Mouse (Mus musculus): Measurements from ENCODE around the gene Ola1. TPM values are rescaled to one million over a fixed set of nuclear protein-coding genes. Genes with fewer than 3 reads are reported as not detected.

Gene Ola1
- polyA plus RNA-seq, 1 experiment from 2014 or later, result 65.5 TPM

DNA sequence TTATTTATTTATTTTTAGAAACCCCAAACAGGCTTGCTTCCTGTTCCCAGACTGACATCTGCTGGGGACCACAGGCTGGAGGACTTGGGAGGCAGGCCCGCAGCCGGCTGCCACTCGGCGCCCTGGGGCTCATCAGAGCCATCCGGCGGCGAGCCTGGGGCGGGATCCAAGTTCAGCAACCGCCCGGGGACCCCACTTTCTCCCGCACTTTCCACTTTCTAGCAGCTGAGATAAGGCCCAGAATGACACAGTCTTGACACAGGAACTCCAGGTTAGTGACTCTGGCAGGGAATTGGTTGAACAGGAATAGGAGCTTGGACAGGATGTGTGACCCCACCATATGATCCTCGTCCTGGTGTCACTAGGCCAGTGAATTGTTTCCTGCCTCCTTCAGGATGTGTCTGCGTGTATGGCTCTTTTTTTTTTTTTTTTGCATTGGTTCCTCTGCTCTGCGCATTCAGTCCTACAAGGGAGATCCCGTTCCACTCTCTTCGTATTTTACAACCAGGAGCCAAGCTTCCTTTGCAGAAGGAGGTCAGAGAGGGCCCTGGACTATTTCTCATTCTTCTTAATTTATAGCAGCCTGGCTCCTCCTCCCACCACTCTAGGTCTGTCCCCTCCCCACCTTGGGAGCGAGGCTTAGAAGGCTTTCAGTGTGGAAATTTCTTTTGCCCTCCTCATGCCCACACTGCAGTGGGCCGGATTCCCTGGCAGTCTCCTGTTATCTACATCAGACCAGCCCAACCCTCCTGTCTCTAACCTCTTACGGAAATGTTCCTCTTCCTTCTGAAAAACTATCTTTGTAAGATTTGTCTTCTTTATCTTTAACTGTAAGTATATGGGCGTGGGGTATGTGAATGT is 152.2 kb downstream of the Ola1 start:
- no peak overlapping the region for H3K9ac ChIP-seq (ENCODE audit: low read length)
- H3K4me2 ChIP-seq (ENCODE audit: low read depth, low read length), result peak overlapping the region; percentile 3; the same call in 1 of the 2 replicates

DNA sequence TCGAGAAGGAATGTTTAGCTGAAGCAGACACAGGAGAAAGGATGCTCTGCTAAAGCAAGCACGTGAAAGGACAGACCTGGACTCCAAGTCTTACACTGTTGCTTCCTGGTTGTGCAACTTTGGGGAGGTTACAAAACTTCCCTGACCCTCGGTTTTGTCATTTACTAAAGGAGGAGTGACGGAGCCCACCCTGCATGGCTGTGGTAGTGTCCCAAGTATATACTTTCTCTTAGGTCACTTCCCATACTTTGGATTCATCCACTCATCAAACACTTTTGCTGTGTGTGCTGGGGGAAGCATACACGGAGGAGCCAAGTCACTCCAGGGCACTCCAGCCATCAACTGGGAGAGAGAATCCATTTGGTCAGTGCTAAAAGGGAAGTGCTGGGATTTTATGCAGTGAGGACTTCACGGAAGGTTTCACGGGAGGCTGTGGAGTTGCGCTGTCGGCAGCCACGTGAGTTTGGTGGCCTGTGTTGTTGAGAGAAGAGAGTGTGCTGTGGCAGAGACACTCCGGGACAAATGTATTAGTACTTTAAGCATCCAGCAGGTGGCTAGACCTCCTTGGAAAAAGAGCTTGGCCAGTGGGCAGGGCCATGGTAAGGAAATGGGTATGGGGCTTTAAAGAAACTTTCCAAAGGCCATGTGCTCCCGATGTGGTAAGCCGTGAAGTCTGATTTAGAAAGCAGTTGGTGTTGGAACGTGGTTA is 154.7 kb downstream of the Ola1 start:
- Histone ChIP-seq H3K4me1 (ENCODE audit: control insufficient read depth, insufficient read depth, low read length) (peaks cover 10% of the 10 kb centered on the region), H3K27ac (ENCODE audit: low read length) (no peak overlapping the region), H3K4me2 (ENCODE audit: low read depth, low read length) (no peak overlapping the region), H3K36me3 (ENCODE audit: control insufficient read depth, insufficient read depth) (no peaks in the 10 kb centered on the region), H3K27me3 (ENCODE audit: control insufficient read depth, insufficient read depth, low read length) (0 out of 2 replicates have a peak, but pooled peaks cover 2% of the 10 kb centered on the region), H3K9ac (ENCODE audit: low read length) (no peak overlapping the region), H3K4me3 (ENCODE audit: low read length) (no peak overlapping the region), H3K9me3 (replicated peaks; ENCODE audit: control insufficient read depth, low read length) (no peaks in the 10 kb centered on the region)
- 67% methylated on average over 14 of the region's 14 CpGs for WGBS
- ATAC-seq (replicated peaks; ENCODE audit: extremely low read depth, insufficient read depth, low FRiP score), result no peak

More for the DNA sequence above, 152.2 kb downstream of the Ola1 start:
- Histone ChIP-seq H3K27ac (ENCODE audit: low read length) (no peak overlapping the region), H3K9me3 (replicated peaks; ENCODE audit: control insufficient read depth, low read length) (no peaks in the 10 kb centered on the region), H3K4me1 (ENCODE audit: control insufficient read depth, insufficient read depth, low read length) (peaks cover 9% of the 10 kb centered on the region), H3K36me3 (ENCODE audit: control insufficient read depth, insufficient read depth) (no peaks in the 10 kb centered on the region), H3K27me3 (ENCODE audit: control insufficient read depth, insufficient read depth, low read length) (0 out of 2 replicates have a peak, but pooled peaks cover 2% of the 10 kb centered on the region), H3K4me3 (ENCODE audit: low read length) (no peak overlapping the region)
- ATAC-seq (replicated peaks; ENCODE audit: extremely low read depth, insufficient read depth, low FRiP score), result peak; percentile 84
- WGBS, result 31% methylated on average over 20 of the region's 20 CpGs

DNA sequence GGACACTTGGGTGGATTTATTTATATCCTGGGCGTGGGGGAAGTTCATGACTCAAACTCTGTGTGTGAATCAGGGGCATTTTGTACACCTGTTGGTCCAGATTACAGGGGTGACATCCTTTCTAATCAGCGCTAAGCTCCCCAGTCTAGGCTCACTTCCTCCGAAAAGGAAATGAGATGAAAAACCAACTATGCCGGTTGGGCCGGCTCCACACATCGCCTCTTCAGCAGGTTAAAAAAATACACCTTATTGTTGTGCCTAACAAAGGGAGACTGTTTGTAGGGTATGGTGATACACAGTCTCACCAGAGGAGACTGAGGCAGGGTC is 158.5 kb downstream of the Ola1 start:
- Histone ChIP-seq H3K27me3 (ENCODE audit: control insufficient read depth, insufficient read depth, low read length) (no peaks in the 10 kb centered on the region), H3K4me3 (ENCODE audit: low read length) (no peak overlapping the region), H3K27ac (ENCODE audit: low read length) (no peak overlapping the region), H3K9ac (ENCODE audit: low read length) (no peak overlapping the region), H3K9me3 (replicated peaks; ENCODE audit: control insufficient read depth, low read length) (no peaks in the 10 kb centered on the region), H3K36me3 (ENCODE audit: control insufficient read depth, insufficient read depth) (no peaks in the 10 kb centered on the region), H3K4me2 (ENCODE audit: low read depth, low read length) (no peak overlapping the region), H3K4me1 (ENCODE audit: control insufficient read depth, insufficient read depth, low read length) (peaks cover 6% of the 10 kb centered on the region)
- ATAC-seq (replicated peaks; ENCODE audit: extremely low read depth, insufficient read depth, low FRiP score), result no peak
- 66% methylated on average over 6 of the region's 6 CpGs for WGBS

DNA sequence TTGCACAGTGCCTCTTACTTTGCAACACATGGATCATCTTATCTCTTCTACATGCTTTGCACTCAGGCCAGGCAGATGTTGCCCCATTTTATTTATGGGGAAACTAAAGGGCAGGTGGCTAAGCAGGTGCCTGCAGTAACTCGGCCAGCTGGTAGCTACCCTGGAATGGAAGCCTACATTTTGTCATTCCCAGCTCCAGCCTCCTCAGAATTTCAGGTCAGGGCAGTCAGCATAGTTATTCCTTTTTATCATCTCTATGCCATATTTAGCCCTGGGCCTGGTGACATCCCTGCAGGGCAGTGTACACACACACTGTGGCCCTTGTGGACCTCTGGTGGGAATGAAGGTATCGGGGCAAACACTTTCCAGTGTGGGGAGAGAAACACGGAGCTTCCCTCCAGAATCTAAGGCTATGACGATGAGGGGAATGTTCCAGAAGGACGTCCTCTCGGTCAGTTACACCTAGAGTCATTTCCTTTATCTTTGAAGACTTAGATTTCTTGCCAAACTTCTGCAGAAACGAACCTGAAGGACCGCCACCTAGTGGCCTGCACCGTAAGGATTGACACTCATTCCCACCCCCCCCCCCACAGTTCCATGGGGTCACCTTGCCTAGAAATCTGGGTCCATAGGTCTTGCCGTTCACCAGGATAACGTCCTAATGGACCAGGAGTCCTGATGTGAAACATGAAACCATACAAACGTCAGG is 159.0 kb downstream of the Ola1 start:
- peak overlapping the region; percentile 1; the same call in 1 of the 2 replicates for H3K27ac ChIP-seq (ENCODE audit: low read length)
- peak; percentile 69 for ATAC-seq (replicated peaks; ENCODE audit: extremely low read depth, insufficient read depth, low FRiP score)

DNA sequence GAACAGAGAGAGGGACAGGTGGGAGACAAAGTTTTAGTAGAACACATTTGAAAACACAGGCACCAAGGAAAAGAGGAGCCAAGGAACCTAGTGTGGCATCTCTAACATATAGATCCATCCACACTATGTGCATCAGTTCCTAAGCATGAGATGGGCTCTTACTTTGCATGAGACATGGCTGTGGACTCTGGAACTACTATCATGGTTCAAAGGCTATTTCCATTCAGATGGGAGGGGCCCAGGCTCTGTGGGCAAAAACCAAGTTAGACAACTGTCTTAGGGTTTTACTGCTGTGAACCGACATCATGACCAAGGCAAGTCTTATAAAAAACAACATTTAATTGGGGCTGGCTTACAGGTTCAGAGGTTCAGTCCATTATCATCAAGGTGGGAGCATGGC is 160.4 kb downstream of the Ola1 start:
- ATAC-seq (replicated peaks; ENCODE audit: extremely low read depth, insufficient read depth, low FRiP score), result no peak
- H3K4me1 ChIP-seq (ENCODE audit: control insufficient read depth, insufficient read depth, low read length), result peaks cover 6% of the 10 kb centered on the region
- WGBS, result 93% methylated on average over 1 of the region's 1 CpGs
- H3K27ac ChIP-seq (ENCODE audit: low read length), result no peak overlapping the region
- no peaks in the 10 kb centered on the region for H3K27me3 ChIP-seq (ENCODE audit: control insufficient read depth, insufficient read depth, low read length)
- no peak overlapping the region for H3K9ac ChIP-seq (ENCODE audit: low read length)
- H3K36me3 ChIP-seq (ENCODE audit: control insufficient read depth, insufficient read depth), result no peaks in the 10 kb centered on the region
- H3K9me3 ChIP-seq (replicated peaks; ENCODE audit: control insufficient read depth, low read length), result peaks cover 4% of the 10 kb centered on the region
- no peak overlapping the region for H3K4me2 ChIP-seq (ENCODE audit: low read depth, low read length)
- no peak overlapping the region for H3K4me3 ChIP-seq (ENCODE audit: low read length)

More for the DNA sequence above, 159.0 kb downstream of the Ola1 start:
- H3K36me3 ChIP-seq (ENCODE audit: control insufficient read depth, insufficient read depth), result no peaks in the 10 kb centered on the region
- peaks cover 6% of the 10 kb centered on the region for H3K4me1 ChIP-seq (ENCODE audit: control insufficient read depth, insufficient read depth, low read length)
- peaks cover 2% of the 10 kb centered on the region for H3K9me3 ChIP-seq (replicated peaks; ENCODE audit: control insufficient read depth, low read length)
- 15% methylated on average over 12 of the region's 12 CpGs for WGBS
- no peak overlapping the region for H3K4me3 ChIP-seq (ENCODE audit: low read length)
- peak overlapping the region; percentile 21 for H3K4me2 ChIP-seq (ENCODE audit: low read depth, low read length)
- no peak overlapping the region for H3K9ac ChIP-seq (ENCODE audit: low read length)
- H3K27me3 ChIP-seq (ENCODE audit: control insufficient read depth, insufficient read depth, low read length), result no peaks in the 10 kb centered on the region

DNA sequence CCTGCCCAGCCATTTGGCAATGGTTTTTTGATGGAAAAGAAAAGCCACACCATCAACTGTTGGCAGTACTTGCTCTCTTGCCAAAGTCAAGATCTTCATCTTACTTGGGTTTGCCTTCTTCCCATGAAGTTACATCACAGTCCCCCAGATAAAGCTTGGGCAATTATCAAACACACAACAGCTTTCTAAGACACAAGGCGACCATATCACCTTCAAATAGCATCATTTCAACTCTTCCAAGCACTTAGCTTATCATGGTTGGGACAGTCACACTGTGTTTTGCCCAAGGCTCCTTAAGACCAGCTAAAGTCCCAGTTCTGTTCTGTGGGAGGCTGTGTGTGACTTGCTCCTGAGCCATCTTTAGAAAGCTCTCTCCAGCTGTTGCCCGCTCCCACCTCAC is 161.1 kb downstream of the Ola1 start:
- no peak overlapping the region for H3K4me2 ChIP-seq (ENCODE audit: low read depth, low read length)
- H3K4me1 ChIP-seq (ENCODE audit: control insufficient read depth, insufficient read depth, low read length), result peaks cover 6% of the 10 kb centered on the region
- ATAC-seq (replicated peaks; ENCODE audit: extremely low read depth, insufficient read depth, low FRiP score), result no peak
- peaks cover 8% of the 10 kb centered on the region for H3K9me3 ChIP-seq (replicated peaks; ENCODE audit: control insufficient read depth, low read length)
- H3K27ac ChIP-seq (ENCODE audit: low read length), result no peak overlapping the region
- 92% methylated on average over 2 of the region's 2 CpGs for WGBS
- H3K36me3 ChIP-seq (ENCODE audit: control insufficient read depth, insufficient read depth), result no peaks in the 10 kb centered on the region
- H3K27me3 ChIP-seq (ENCODE audit: control insufficient read depth, insufficient read depth, low read length), result no peaks in the 10 kb centered on the region
- no peak overlapping the region for H3K9ac ChIP-seq (ENCODE audit: low read length)
- no peak overlapping the region for H3K4me3 ChIP-seq (ENCODE audit: low read length)

DNA sequence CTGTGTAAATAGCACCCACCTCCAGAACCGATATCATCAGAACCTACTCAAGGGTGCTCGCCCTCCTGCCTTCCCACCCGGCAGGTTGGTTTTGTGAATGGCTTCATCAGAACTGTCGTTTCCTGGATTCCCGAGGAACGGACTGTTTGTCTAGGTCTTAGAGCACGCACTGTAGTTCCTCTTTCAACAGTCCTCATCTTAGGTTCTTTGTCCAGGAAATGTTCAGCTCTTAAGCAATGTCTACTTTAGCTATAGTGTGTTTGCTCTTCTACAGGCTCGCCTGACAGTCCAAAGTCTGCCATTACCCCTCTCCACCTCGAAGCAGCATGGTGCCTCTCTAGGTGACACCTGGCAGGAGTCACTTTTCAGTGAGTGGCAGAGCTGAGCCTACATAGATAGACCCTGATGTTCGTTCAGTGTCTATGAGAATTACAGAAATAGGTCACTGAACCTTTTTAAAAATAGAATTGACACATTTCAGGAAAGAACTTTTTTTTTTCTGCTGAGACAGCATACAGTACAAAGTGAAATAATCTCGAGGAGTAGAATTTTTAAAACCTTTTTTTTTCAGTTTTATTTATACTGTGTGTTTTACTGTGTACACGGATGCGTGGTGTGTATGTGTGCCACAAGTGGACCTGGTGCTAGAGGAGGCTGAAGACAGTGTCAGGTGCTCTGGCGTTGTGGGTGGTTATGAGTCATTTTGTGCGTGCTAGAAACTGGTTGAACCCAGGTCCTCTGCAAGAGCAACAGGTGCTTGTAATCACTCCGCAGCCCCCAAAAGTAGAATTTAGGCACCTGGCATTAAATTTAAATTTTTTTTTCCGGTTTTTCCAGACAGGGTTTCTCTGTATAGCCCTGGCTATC is 162.4 kb downstream of the Ola1 start:
- no peak for ATAC-seq (replicated peaks; ENCODE audit: extremely low read depth, insufficient read depth, low FRiP score)
- Histone ChIP-seq H3K27me3 (ENCODE audit: control insufficient read depth, insufficient read depth, low read length) (no peaks in the 10 kb centered on the region), H3K4me2 (ENCODE audit: low read depth, low read length) (no peak overlapping the region), H3K9ac (ENCODE audit: low read length) (no peak overlapping the region), H3K4me1 (ENCODE audit: control insufficient read depth, insufficient read depth, low read length) (peaks cover 6% of the 10 kb centered on the region), H3K4me3 (ENCODE audit: low read length) (no peak overlapping the region), H3K27ac (ENCODE audit: low read length) (no peak overlapping the region), H3K9me3 (replicated peaks; ENCODE audit: control insufficient read depth, low read length) (peaks cover 8% of the 10 kb centered on the region), H3K36me3 (ENCODE audit: control insufficient read depth, insufficient read depth) (no peaks in the 10 kb centered on the region)
- 71% methylated on average over 17 of the region's 17 CpGs for WGBS

DNA sequence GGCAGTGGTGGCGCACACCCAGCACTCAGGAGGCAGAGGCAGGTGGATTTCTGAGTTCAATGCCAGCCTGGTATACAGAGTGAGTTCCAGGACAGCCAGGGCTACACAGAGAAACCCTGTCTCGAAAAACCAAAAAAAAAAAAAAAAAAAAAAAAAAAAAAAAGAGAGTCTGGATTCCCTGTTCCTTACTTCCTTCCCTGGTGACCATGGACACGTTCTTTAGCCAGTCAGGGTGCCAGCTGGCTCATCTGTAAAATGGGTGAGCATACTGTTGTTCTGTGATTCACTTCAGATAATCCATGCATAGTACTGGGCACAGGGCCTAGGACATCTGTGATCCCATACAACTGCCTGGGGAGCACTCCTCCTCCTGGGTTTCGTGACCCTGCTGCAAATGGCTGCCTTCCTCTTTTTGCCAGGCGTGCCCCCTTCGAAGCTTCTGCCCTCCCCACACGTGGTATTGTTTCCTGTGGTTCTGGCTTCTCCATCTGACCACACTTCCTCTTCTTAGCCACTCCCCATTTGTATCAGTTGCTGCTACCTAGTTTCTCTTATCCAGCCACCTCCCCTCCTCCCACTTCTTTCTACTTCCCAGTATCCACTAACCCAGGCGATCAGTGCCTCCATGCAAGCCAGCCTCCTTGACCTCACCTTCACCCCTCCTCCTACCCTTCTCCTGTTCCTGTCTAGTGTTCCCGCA is 164.8 kb downstream of the Ola1 start:
- 73% methylated on average over 9 of the region's 9 CpGs for WGBS

More for the DNA sequence above, 164.8 kb downstream of the Ola1 start:
- Histone ChIP-seq H3K4me2 (ENCODE audit: low read depth, low read length) (no peak overlapping the region), H3K4me1 (ENCODE audit: control insufficient read depth, insufficient read depth, low read length) (peaks cover 14% of the 10 kb centered on the region), H3K4me3 (ENCODE audit: low read length) (no peak overlapping the region), H3K9ac (ENCODE audit: low read length) (no peak overlapping the region), H3K36me3 (ENCODE audit: control insufficient read depth, insufficient read depth) (no peaks in the 10 kb centered on the region), H3K9me3 (replicated peaks; ENCODE audit: control insufficient read depth, low read length) (peaks cover 8% of the 10 kb centered on the region), H3K27me3 (ENCODE audit: control insufficient read depth, insufficient read depth, low read length) (no peaks in the 10 kb centered on the region), H3K27ac (ENCODE audit: low read length) (no peak overlapping the region)
- no peak for ATAC-seq (replicated peaks; ENCODE audit: extremely low read depth, insufficient read depth, low FRiP score)

All from heart, embryonic 16.5 days (tissue).